Mouse (Mus musculus): ENCODE results near the gene Ebf3. TPM values are rescaled to one million over a fixed set of nuclear protein-coding genes. Genes with fewer than 3 reads are reported as not detected.

The Ebf3 gene
- total RNA-seq, 2 experiments from 2014 or later = 4.2 to 4.8 TPM

DNA sequence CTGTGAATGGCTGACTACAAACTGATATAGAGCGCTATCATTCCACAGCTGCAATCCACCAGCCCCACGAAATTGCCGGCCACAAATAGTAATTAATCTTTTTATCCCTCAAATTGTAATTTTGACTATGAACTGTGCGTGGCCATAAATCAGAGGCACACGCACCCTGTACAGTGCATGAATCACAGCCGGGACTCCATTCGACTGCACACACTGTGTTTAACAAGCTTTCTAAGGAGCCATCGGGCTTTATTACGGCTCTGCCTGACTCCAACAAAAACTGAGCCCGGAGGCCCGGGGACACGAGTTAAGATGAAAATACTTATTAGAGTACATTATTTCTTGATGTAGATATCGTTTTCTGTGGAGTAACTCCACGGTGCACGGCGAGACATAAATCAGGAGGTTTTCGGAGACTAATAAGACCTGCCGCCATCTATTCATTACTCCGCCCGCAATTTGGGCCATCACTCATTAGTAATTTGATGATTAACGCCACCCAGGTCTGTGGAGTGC, 107.4 kb downstream of the Ebf3 start:
- no peak for DNase-seq

DNA sequence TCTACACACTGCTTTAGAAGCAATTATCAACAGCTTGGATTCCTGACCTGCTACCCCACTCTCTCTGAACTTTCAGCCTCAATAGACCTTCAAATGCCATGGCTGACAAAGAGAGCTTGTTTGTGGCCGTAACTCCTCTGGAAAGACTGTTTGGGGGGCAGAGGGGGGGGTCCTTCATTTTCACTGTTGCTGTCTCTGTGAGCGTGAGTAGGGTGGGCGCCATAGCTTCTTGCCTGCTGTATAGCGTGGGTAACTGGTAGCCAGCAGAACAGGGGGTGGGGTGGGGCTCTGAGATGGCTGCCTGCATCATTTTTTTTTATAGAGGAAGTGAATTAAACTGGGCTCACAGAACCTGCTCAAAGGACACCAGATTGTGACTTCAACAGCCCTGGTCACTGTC, 114.7 kb downstream of the Ebf3 start:
- no peak for DNase-seq

DNA sequence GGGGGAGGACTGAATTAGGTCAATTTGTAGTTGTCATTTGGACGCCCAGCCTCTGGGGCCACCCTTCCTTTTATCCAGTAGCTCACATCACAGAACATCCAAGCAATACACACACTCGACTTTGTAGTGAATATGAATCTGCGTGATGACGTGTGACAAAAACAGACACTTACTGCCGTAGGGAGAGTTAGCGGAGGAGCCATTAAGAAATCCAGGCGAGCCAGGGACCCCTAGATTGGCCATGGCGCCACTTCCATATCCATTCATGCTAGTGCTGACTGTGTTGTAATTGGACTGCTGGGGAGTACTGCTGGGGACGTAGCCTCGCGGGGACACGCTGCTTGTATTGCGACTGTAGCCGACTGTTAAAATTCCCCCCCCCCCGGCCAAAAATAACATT, 115.3 kb downstream of the Ebf3 start:
- DNase-seq = no peak

DNA sequence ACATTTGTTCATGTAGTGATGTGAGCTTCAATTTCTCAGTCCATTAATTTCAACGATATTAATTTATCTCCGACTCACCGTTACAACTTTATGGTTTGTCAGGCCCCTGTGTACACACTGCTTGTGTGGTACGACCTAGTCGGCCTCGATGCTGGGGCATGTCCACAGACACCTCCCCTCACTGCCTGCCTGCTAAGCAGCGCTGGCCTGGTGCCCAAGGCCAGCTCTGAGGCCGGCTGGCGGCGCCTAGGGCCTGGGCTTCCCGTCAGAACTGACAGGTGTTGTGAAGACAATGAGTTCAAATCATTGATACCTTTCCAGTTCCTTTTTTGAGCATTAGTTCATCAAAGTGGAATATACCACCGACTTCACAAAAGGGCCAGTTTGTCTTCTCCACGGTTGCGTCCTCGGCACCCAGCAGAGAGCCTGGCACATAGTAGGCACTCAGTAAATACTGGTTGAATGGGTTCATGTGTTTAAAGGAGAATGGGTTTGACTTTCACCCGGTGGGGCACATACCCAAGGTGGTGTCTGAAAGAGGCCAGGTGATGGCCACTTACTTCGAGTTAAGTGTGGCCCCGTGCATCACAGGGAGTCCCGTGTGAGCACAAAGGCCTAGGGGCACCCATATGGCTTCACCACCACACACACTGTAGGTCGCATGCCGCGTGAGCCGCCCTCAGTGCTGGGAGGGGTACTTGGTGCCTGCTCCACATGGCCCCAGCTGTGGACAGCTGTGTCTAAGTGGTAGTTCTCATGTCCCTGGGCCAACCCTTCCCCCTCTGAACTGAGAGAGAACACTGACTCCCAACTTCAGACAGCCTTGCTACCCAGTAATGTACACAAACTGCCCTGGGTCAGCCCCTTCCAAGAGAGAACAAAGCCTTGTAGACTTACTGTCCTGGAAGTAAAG, 116.9 kb downstream of the Ebf3 start:
- peak; percentile 63 to 67 for DNase-seq

DNA sequence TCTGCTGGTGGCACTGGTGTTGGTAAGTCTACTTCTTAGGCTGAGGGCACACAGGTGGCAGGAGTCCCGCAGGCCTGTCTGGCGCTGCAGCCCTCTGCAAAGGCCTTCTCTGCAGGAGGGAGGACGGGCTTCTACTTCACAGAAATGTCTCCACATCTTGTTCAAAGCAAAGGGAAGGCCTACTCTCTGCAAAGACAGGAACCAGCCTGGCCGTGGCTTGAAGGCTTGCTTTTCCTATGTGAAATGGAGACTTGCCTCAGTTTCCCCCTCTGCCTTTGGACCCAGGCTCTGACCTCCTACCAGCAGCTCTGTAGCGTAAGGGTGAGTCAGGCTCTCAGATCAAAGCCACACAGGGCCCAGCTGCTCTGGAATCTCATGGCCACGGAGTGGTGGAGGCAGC, 117.7 kb downstream of the Ebf3 start:
- peak; percentile 7 to 23 for DNase-seq

DNA sequence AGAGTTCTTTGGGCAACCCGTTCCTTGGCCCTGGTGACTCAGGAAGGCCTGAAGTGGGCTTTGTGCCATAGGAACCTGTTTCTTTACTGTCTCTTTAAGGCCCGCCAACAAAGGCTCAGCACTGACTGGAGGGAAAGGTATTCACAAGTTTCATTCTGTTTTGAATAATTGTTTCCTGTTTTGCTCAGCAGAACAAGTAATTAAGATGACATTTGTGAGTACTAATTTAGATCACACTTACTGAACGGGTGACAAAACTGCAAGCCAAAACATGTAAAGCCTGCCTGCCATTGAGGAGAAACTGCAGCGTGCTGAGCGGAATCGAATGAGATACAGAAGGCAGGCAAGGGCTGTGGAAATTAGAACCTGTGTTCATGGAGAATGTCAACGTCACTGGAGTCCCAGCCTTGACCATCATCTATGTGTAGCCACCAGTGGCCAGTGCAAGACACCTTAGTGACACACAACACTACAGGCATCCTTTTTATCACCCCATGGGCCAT, 121.4 kb downstream of the Ebf3 start:
- no peak for DNase-seq

DNA sequence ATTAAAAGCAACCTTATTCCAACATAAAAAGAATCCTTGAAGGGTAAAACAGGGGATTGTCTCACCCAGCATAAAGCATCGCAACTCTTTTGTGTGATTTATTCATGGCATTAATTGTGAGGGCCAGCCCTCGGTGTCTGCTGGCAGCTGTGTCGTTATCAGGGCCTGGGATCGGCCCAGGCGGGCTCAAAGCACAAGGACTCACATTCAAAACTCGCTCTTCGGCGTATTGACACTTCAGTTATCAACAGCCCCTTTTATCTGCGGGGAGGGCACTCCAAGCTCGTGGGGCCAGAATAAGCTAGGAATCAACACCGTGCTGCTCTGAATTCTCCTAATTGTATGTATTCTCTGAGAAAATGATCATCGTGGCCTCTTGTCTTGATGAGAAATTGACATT, 122.4 kb downstream of the Ebf3 start:
- no peak for DNase-seq

DNA sequence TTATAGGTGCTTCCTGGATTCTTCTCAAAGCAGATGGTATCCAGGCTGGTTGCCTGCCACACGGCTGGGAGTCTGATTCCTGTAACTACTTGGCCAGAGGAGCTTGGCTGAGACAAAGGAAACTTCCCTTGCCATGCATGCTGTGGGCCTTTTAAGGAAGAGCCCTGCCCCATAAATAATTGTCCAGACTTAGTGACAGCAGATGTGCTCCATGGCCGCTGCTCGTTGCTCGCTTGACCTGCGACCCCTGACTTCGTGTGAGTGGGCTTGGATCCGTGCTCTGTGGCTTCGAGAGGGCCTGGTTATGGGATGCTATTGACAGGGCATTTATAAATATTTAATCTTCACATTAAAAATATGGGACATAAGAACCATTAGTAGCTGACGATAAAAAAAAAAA, 142.0 kb downstream of the Ebf3 start:
- no peak for DNase-seq

DNA sequence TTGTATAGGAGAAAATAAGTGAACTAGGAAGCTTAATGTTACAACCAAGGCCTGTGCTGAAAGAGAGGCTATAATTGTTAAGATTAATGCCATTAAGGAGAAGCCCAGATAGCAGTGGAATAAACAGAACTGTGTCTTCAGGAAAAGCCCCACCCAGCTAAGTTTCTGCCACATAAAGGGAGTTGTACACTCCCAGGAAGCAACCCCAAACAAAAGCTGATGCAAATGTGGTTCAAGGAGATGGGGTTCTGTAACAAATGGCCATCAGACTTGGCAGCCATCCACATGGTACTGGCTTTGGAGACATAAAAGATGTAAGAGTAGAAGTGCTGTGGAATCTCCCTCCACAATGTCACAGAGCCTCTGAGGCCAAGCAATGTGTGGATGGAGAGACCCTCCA, 155.2 kb downstream of the Ebf3 start:
- DNase-seq = no peak

DNA sequence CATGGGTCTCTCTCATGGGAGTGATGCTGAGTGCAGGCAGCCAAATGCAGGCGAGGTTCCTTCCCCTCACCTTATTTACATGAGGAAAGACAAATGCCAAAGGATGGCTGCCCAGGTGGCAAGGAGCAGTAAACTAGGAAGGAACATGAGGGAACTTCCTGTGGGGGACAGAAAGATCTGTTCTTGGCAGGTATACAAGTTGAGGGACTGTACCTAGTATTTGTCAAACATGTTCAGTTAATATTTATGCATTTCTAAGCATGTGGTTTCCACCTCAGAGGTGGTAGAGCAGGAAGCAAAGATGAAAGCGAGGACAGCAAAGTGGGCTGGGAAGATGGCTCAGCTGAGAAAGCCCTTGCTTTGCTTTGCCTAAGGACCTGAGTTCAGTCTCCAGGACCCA, 159.6 kb downstream of the Ebf3 start:
- DNase-seq = no peak

DNA sequence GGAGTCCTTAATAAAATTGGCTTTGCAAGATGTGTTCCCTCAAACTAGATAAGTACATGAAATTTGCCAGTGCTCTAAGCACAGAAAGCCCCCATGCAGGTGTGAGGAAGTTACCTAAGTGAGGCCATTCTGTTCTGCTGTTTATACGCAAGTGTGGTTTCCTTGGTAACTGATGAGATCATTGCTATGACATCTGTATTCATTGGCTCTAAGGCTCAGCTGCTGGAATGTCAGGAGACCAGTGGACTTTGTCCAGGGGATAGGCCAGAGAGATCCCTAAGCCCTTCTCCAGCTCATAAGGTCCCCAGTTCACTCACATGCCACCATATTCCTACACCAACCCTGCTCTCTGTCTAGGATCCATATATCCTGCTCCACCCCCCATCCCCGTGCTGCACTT, 162.4 kb downstream of the Ebf3 start:
- DNase-seq = no peak

DNA sequence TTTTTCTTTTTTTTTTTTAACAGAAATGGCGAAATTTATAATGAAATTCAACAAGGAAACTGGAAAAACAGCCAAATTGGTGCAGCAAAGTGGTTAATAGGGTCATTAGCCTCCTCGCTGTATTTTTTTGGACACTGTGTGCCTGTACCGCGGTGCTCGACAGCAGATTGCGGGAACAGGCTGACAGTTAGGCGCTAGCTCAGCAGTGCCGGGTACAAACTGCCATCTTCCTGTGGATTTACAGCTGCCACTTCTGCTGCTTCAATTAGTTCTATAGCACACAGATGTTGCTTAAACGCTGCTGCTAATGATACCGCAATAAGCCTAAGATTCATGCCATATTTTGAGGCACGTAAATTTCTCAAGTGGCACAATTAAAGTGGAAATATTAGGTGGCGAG, 167.1 kb downstream of the Ebf3 start:
- no peak for DNase-seq

Other genes starting within 250 kb of the Ebf3 start
- 10 to 100 TPM in 1 of 2 experiments, 1 to 10 TPM in 1; 9.9 to 13.3 TPM for gene 9430038I01Rik, start 96.3 kb upstream of the Ebf3 start, total RNA-seq (2021)
- gene Glrx3, start 123.2 kb upstream of the Ebf3 start, total RNA-seq (2021) = 100 to 1,000 TPM; 115 to 118 TPM